Mouse (Mus musculus): Measurements from ENCODE around the gene Smug1. TPM values are rescaled to one million over a fixed set of nuclear protein-coding genes. Genes with fewer than 3 reads are reported as not detected.

The Smug1 gene
- polyA plus RNA-seq, 2 experiments, result 3.8 to 4.4 TPM

GRCm38 (mm10) chr15:103134277-103135086 lies 32.4 kb downstream of the Smug1 start:
- 25% methylated on average over 5 of the region's 5 CpGs for WGBS (ENCODE audit: insufficient replicate concordance)
- Histone ChIP-seq H3K36me3 (replicated peaks; ENCODE audit: control insufficient read depth, insufficient read depth, low read depth) (no peaks in the 10 kb centered on the region), H3K27ac (no peak overlapping the region), H3K9me3 (ENCODE audit: control insufficient read depth, low read length) (no peaks in the 10 kb centered on the region), H3K9ac (replicated peaks) (no peak overlapping the region), H3K4me3 (ENCODE audit: insufficient read depth in 1 of 2, low read depth in 2 of 2, low read length in 2 of 2) (no peak overlapping the region), H3K4me2 (ENCODE audit: low read depth) (no peak overlapping the region), H3K4me1 (replicated peaks; ENCODE audit: control insufficient read depth in 2 of 2, insufficient read depth in 2 of 2, low read length in 1 of 2) (no peaks in the 10 kb centered on the region), H3K27me3 (ENCODE audit: control insufficient read depth, insufficient read depth, low read length) (no peaks in the 10 kb centered on the region; the same call in 1 of the 2 replicates)
- TF ChIP-seq CTCF (IDR thresholded peaks at IDR 0.05; ENCODE audit: low read depth) (no peak), EP300 (IDR thresholded peaks at IDR 0.05; ENCODE audit: low read depth) (no peak)
- ATAC-seq (ENCODE audit: insufficient read depth), result no peak
- no peak for DNase-seq (ENCODE audit: low read depth in 3 of 3, low spot score in 3 of 3)

- ATAC-seq (ENCODE audit: insufficient read depth) (no peak), DNase-seq (ENCODE audit: low read depth in 3 of 3, low spot score in 3 of 3) (no peak)
- H3K4me1 ChIP-seq (replicated peaks; ENCODE audit: control insufficient read depth in 2 of 2, insufficient read depth in 2 of 2, low read length in 1 of 2), result no peaks in the 10 kb centered on the region
- no peaks in the 10 kb centered on the region for H3K9me3 ChIP-seq (ENCODE audit: control insufficient read depth, low read length)
- TF ChIP-seq EP300 (IDR thresholded peaks at IDR 0.05; ENCODE audit: low read depth) (no peak), CTCF (IDR thresholded peaks at IDR 0.05; ENCODE audit: low read depth) (no peak)
- no peak overlapping the region for H3K4me3 ChIP-seq (ENCODE audit: insufficient read depth in 1 of 2, low read depth in 2 of 2, low read length in 2 of 2)
- H3K27ac ChIP-seq, result no peak overlapping the region
- H3K36me3 ChIP-seq (replicated peaks; ENCODE audit: control insufficient read depth, insufficient read depth, low read depth), result no peaks in the 10 kb centered on the region
- H3K9ac ChIP-seq (replicated peaks), result no peak overlapping the region
- WGBS (ENCODE audit: insufficient replicate concordance), result 12% methylated on average over 4 of the region's 4 CpGs
- H3K4me2 ChIP-seq (ENCODE audit: low read depth), result no peak overlapping the region
- no peaks in the 10 kb centered on the region; the same call in 1 of the 2 replicates for H3K27me3 ChIP-seq (ENCODE audit: control insufficient read depth, insufficient read depth, low read length)
Measured at GRCm38 (mm10) chr15:103133761-103134160, 33.1 kb downstream of the Smug1 start.

- Histone ChIP-seq H3K27ac (no peak overlapping the region), H3K9me3 (ENCODE audit: control insufficient read depth, low read length) (no peaks in the 10 kb centered on the region), H3K36me3 (replicated peaks; ENCODE audit: control insufficient read depth, insufficient read depth, low read depth) (no peaks in the 10 kb centered on the region), H3K4me2 (ENCODE audit: low read depth) (no peak overlapping the region), H3K4me1 (replicated peaks; ENCODE audit: control insufficient read depth in 2 of 2, insufficient read depth in 2 of 2, low read length in 1 of 2) (no peaks in the 10 kb centered on the region), H3K4me3 (ENCODE audit: insufficient read depth in 1 of 2, low read depth in 2 of 2, low read length in 2 of 2) (no peak overlapping the region), H3K27me3 (ENCODE audit: control insufficient read depth, insufficient read depth, low read length) (no peaks in the 10 kb centered on the region; the same call in 1 of the 2 replicates), H3K9ac (replicated peaks) (no peak overlapping the region)
- DNase-seq (ENCODE audit: low read depth in 3 of 3, low spot score in 3 of 3), result no peak
- ATAC-seq (ENCODE audit: insufficient read depth), result no peak
- TF ChIP-seq CTCF (IDR thresholded peaks at IDR 0.05; ENCODE audit: low read depth), result peak; percentile 52; the same call in 1 of the 2 replicates
- TF ChIP-seq EP300 (IDR thresholded peaks at IDR 0.05; ENCODE audit: low read depth), result no peak
- 24% methylated on average over 1 of the region's 1 CpGs for WGBS (ENCODE audit: insufficient replicate concordance)
Measured at GRCm38 (mm10) chr15:103130729-103131128, 36.2 kb downstream of the Smug1 start.

GRCm38 (mm10) chr15:103129289-103129688 lies 37.6 kb downstream of the Smug1 start:
- TF ChIP-seq EP300 (IDR thresholded peaks at IDR 0.05; ENCODE audit: low read depth), result no peak
- no peak for TF ChIP-seq CTCF (IDR thresholded peaks at IDR 0.05; ENCODE audit: low read depth)
- no peak for ATAC-seq (ENCODE audit: insufficient read depth)
- no peak overlapping the region for H3K27ac ChIP-seq
- H3K9me3 ChIP-seq (ENCODE audit: control insufficient read depth, low read length), result no peaks in the 10 kb centered on the region
- H3K4me1 ChIP-seq (replicated peaks; ENCODE audit: control insufficient read depth in 2 of 2, insufficient read depth in 2 of 2, low read length in 1 of 2), result no peaks in the 10 kb centered on the region
- no peaks in the 10 kb centered on the region for H3K36me3 ChIP-seq (replicated peaks; ENCODE audit: control insufficient read depth, insufficient read depth, low read depth)
- no peak overlapping the region for H3K9ac ChIP-seq (replicated peaks)
- 32% methylated on average over 6 of the region's 6 CpGs for WGBS (ENCODE audit: insufficient replicate concordance)
- no peak overlapping the region for H3K4me2 ChIP-seq (ENCODE audit: low read depth)
- no peak for DNase-seq (ENCODE audit: low read depth in 3 of 3, low spot score in 3 of 3)
- H3K4me3 ChIP-seq (ENCODE audit: insufficient read depth in 1 of 2, low read depth in 2 of 2, low read length in 2 of 2), result no peak overlapping the region
- H3K27me3 ChIP-seq (ENCODE audit: control insufficient read depth, insufficient read depth, low read length), result no peaks in the 10 kb centered on the region; the same call in 1 of the 2 replicates

GRCm38 (mm10) chr15:103128056-103128833 lies 38.6 kb downstream of the Smug1 start:
- no peaks in the 10 kb centered on the region for H3K4me1 ChIP-seq (replicated peaks; ENCODE audit: control insufficient read depth in 2 of 2, insufficient read depth in 2 of 2, low read length in 1 of 2)
- no peak for TF ChIP-seq EP300 (IDR thresholded peaks at IDR 0.05; ENCODE audit: low read depth)
- no peak for TF ChIP-seq CTCF (IDR thresholded peaks at IDR 0.05; ENCODE audit: low read depth)
- ATAC-seq (ENCODE audit: insufficient read depth) (no peak), DNase-seq (ENCODE audit: low read depth in 3 of 3, low spot score in 3 of 3) (no peak)
- no peak overlapping the region for H3K4me3 ChIP-seq (ENCODE audit: insufficient read depth in 1 of 2, low read depth in 2 of 2, low read length in 2 of 2)
- H3K27me3 ChIP-seq (ENCODE audit: control insufficient read depth, insufficient read depth, low read length), result no peaks in the 10 kb centered on the region
- H3K4me2 ChIP-seq (ENCODE audit: low read depth), result no peak overlapping the region
- H3K9me3 ChIP-seq (ENCODE audit: control insufficient read depth, low read length), result no peaks in the 10 kb centered on the region
- H3K9ac ChIP-seq (replicated peaks), result no peak overlapping the region
- no peaks in the 10 kb centered on the region for H3K36me3 ChIP-seq (replicated peaks; ENCODE audit: control insufficient read depth, insufficient read depth, low read depth)
- H3K27ac ChIP-seq, result no peak overlapping the region
- 21% methylated on average over 1 of the region's 1 CpGs for WGBS (ENCODE audit: insufficient replicate concordance)
